Mouse (Mus musculus) MEL (cell line): ENCODE measurements around the gene Smtn. TPM values are rescaled to one million over a fixed set of nuclear protein-coding genes. Genes with fewer than 3 reads are reported as not detected.

Experiments used
- DNase-seq: peaks from one replicate; pipeline ENCODE4 v3.0.0; 2011; ENCODE audit warnings: low read depth, low spot score
- H3K27ac ChIP-seq: 2 replicates; pipeline ENCODE4 v1.5.1; 2012; ENCODE audit warnings: low read depth, mild to moderate bottlenecking, control low read depth, low read length, moderate library complexity; ENCODE audit not compliant: control insufficient read depth
- H3K27me3 ChIP-seq, 2 experiments: fragments of 150-350 bp in 1 of 2; sonication (generic) in 1 of 2; 2 replicates each; pipeline ENCODE4 v1.6.1; 2012; ENCODE audit warnings: low read length in 2 of 2, mild to moderate bottlenecking in 2 of 2, improper control_type of control experiment in 1 of 2, moderate library complexity in 1 of 2; ENCODE audit not compliant: insufficient read depth in 2 of 2, control insufficient read depth in 1 of 2
- H3K36me3 ChIP-seq, 2 experiments: 2 replicates each; pipeline ENCODE4 v1.6.1; 2012 to 2014; ENCODE audit warnings: low read length in 2 of 2, improper control_type of control experiment in 1 of 2, inconsistent platforms in 1 of 2, mild to moderate bottlenecking in 1 of 2; ENCODE audit not compliant: insufficient read depth in 2 of 2, control insufficient read depth in 1 of 2
- H3K4me1 ChIP-seq, 2 experiments: fragments of 150-350 bp in 1 of 2; sonication (generic) in 1 of 2; 2 replicates each; pipeline ENCODE4 v1.6.1; 2012; ENCODE audit warnings: low read length in 2 of 2, improper control_type of control experiment in 1 of 2, mild to moderate bottlenecking in 1 of 2; ENCODE audit not compliant: insufficient read depth in 2 of 2, control insufficient read depth in 1 of 2
- H3K4me3 ChIP-seq, 2 experiments: fragments of 150-350 bp in 1 of 2; sonication (generic) in 1 of 2; 2 replicates each; pipeline ENCODE4 v1.5.1; 2012; ENCODE audit warnings: low read depth in 2 of 2, low read length in 2 of 2, mild to moderate bottlenecking in 2 of 2, moderate library complexity in 2 of 2, control low read depth in 1 of 2, improper control_type of control experiment in 1 of 2; ENCODE audit not compliant: control insufficient read depth in 1 of 2, insufficient read depth in 1 of 2
- H3K79me2 ChIP-seq: 2 replicates; pipeline ENCODE4 v1.6.1; 2012; ENCODE audit warnings: mild to moderate bottlenecking, low read length, moderate library complexity; ENCODE audit not compliant: control insufficient read depth, poor library complexity, insufficient read depth
- H3K9ac ChIP-seq: 2 replicates; pipeline ENCODE4 v1.6.1; 2012; ENCODE audit warnings: low read depth, mild to moderate bottlenecking, control low read depth, low read length, moderate library complexity; ENCODE audit not compliant: control insufficient read depth, poor library complexity, severe bottlenecking
- H3K9me3 ChIP-seq: fragments of 150-350 bp; sonication (generic); replicated peaks from 2 replicates; pipeline ENCODE4 v1.6.1; 2012; ENCODE audit warnings: mild to moderate bottlenecking, low read length, improper control_type of control experiment, moderate library complexity; ENCODE audit not compliant: insufficient read depth
- BHLHE40 ChIP-seq: IDR thresholded peaks from 2 replicates; pipeline ENCODE4 v1.6.1; 2012; ENCODE audit warnings: low read depth, mild to moderate bottlenecking, inconsistent platforms, low read length, improper control_type of control experiment, borderline replicate concordance
- CTCF ChIP-seq, 3 experiments: IDR thresholded peaks in 2 of 3; conservative IDR thresholded peaks in 1 of 3; 2 replicates each; pipeline ENCODE4 v1.5.1; 2011 to 2012; ENCODE audit warnings: low read length in 3 of 3, low read depth in 2 of 3, mild to moderate bottlenecking in 2 of 3, improper control_type of control experiment in 1 of 3, inconsistent platforms in 1 of 3, mixed read lengths in 1 of 3, moderate library complexity in 1 of 3; ENCODE audit not compliant: control insufficient read depth in 1 of 3, insufficient read depth in 1 of 3, poor library complexity in 1 of 3, severe bottlenecking in 1 of 3
- E2F4 ChIP-seq: IDR thresholded peaks from 2 replicates; pipeline ENCODE4 v1.6.1; 2011; ENCODE audit warnings: low read depth, low read length, improper control_type of control experiment, borderline replicate concordance
- ELF1 ChIP-seq: IDR thresholded peaks from 2 replicates; pipeline ENCODE4 v1.6.1; 2014; ENCODE audit warnings: low read depth, mild to moderate bottlenecking, inconsistent platforms, low read length, improper control_type of control experiment, moderate library complexity
- GATA1 ChIP-seq: IDR thresholded peaks from 2 replicates; pipeline ENCODE4 v1.6.1; 2011; ENCODE audit warnings: low read depth, low read length, improper control_type of control experiment
- JUND ChIP-seq: IDR thresholded peaks from 2 replicates; pipeline ENCODE4 v1.6.1; 2011; ENCODE audit warnings: low read depth, mild to moderate bottlenecking, improper control_type of control experiment, low read length
- MXI1 ChIP-seq: IDR thresholded peaks from 2 replicates; pipeline ENCODE4 v1.6.1; 2011; ENCODE audit warnings: mild to moderate bottlenecking, low read depth, low read length, improper control_type of control experiment
- MYC ChIP-seq: IDR thresholded peaks from 2 replicates; pipeline ENCODE4 v1.6.1; 2011; ENCODE audit warnings: low read depth, mild to moderate bottlenecking, low read length, improper control_type of control experiment, moderate library complexity
- NELFE ChIP-seq: IDR thresholded peaks from 2 replicates; pipeline ENCODE4 v1.6.1; 2011; ENCODE audit warnings: low read depth, low read length, improper control_type of control experiment
- NRF1 ChIP-seq: IDR thresholded peaks from 2 replicates; pipeline ENCODE4 v1.6.1; 2014; ENCODE audit warnings: low read depth, mild to moderate bottlenecking, inconsistent platforms, low read length, improper control_type of control experiment, moderate library complexity; ENCODE audit not compliant: poor library complexity, insufficient read depth, severe bottlenecking
- POLR2A ChIP-seq, 2 experiments: IDR thresholded peaks; 2 replicates each; pipeline ENCODE4 v1.6.1; 2011 to 2012; ENCODE audit warnings: low read length in 2 of 2, mild to moderate bottlenecking in 2 of 2, control low read depth in 1 of 2, improper control_type of control experiment in 1 of 2, low read depth in 1 of 2, moderate library complexity in 1 of 2; ENCODE audit not compliant: control insufficient read depth in 1 of 2, insufficient read depth in 1 of 2, poor library complexity in 1 of 2
- POLR2AphosphoS2 ChIP-seq: IDR thresholded peaks from 2 replicates; pipeline ENCODE4 v1.6.1; 2011; ENCODE audit warnings: low read length, improper control_type of control experiment
- RCOR1 ChIP-seq: IDR thresholded peaks from 2 replicates; pipeline ENCODE4 v1.6.1; 2012; ENCODE audit warnings: low read depth, mild to moderate bottlenecking, inconsistent platforms, low read length, improper control_type of control experiment
- SIN3A ChIP-seq: IDR thresholded peaks from 2 replicates; pipeline ENCODE4 v1.6.1; 2012; ENCODE audit warnings: low read length, improper control_type of control experiment, inconsistent platforms
- TBP ChIP-seq: IDR thresholded peaks from 2 replicates; pipeline ENCODE4 v1.8.0; 2011; ENCODE audit warnings: low read depth, low read length, improper control_type of control experiment
- TCF12 ChIP-seq: IDR thresholded peaks from 2 replicates; pipeline ENCODE4 v1.6.1; 2014; ENCODE audit warnings: low read depth, mild to moderate bottlenecking, inconsistent platforms, low read length, improper control_type of control experiment, moderate library complexity
- UBTF ChIP-seq: IDR thresholded peaks from 2 replicates; pipeline ENCODE4 v1.6.1; 2012; ENCODE audit warnings: low read depth, mild to moderate bottlenecking, inconsistent platforms, low read length, improper control_type of control experiment, moderate library complexity, borderline replicate concordance; ENCODE audit not compliant: insufficient read depth
- USF2 ChIP-seq, 2 experiments: IDR thresholded peaks; 2 replicates each; pipeline ENCODE4 v1.6.1; 2011 to 2012; ENCODE audit warnings: improper control_type of control experiment in 2 of 2, low read length in 2 of 2, borderline replicate concordance in 1 of 2, inconsistent platforms in 1 of 2, low read depth in 1 of 2, mild to moderate bottlenecking in 1 of 2; ENCODE audit not compliant: insufficient read depth in 1 of 2
- ZC3H11A ChIP-seq: IDR thresholded peaks from 2 replicates; pipeline ENCODE4 v1.6.1; 2012; ENCODE audit warnings: low read depth, mild to moderate bottlenecking, inconsistent platforms, low read length, improper control_type of control experiment
- ZMIZ1 ChIP-seq: IDR thresholded peaks from 2 replicates; pipeline ENCODE4 v1.6.1; 2012; ENCODE audit warnings: low read depth, mild to moderate bottlenecking, inconsistent platforms, low read length, improper control_type of control experiment, moderate library complexity
- polyA plus RNA-seq, 2 experiments: library from polyadenylated mRNA; stranded (reverse) in 1 of 2; unstranded in 1 of 2; fragments of >175 nt in 1 of 2; fragments of >200 nt in 1 of 2; gene quantifications; 2 replicates each; pipeline versions ENCODE4 v1.2.1 to v1.2.4; 2012; ENCODE audit warnings: low replicate concordance in 2 of 2, low read depth in 1 of 2; ENCODE audit not compliant: insufficient read length in 2 of 2, insufficient read depth in 1 of 2, missing spikeins in 1 of 2
- total RNA-seq: library from RNA; depleted of rRNA; stranded (reverse); fragments of 300-350 nt; gene quantifications from 2 replicates; pipeline ENCODE4 v1.2.3, GENCODE M21; 2012

Smtn gene
- total and polyA plus RNA-seq, 3 experiments = 203 to 370 TPM; not detected in 1

DNA sequence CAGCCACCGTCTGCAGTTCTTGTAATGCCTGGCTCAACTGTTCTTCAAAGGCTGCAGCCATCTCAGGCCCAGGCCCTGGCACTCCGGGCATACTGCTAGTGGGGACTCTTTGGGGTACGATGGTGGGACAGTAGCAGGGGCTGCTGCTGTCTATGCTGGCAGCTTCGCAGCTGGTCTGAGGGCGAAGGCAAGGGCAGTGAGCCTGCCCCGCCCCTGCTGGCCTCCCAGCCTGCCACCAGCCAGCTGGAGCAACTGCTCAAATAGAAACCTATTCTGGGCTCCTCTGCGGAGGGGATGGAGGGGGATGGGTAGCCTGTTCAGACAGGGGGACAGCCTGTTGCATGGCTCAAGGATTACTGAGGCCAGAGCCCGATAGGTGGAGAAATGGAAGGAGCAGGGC, 12.6 kb downstream of the Smtn start:
- Histone ChIP-seq H3K36me3 (peaks cover 11 to 15% of the 10 kb centered on the region in 2 experiments; a peak in 3 of 4 replicates), H3K9ac (no peak overlapping the region), H3K79me2 (peaks cover 26% of the 10 kb centered on the region), H3K9me3 (no peaks in the 10 kb centered on the region), H3K4me3 (no peak overlapping the region), H3K27me3 (no peaks in the 10 kb centered on the region), H3K4me1 (peaks cover 0 to 16% of the 10 kb centered on the region in 2 experiments; a peak in 3 of 4 replicates), H3K27ac (no peak overlapping the region)
- no peak for TF ChIP-seq ELF1
- no peak for TF ChIP-seq POLR2AphosphoS2
- TF ChIP-seq BHLHE40 = no peak
- no peak for TF ChIP-seq ZC3H11A
- TF ChIP-seq USF2 (IDR thresholded peaks at IDR 0.05; ENCODE audit: borderline replicate concordance in 1 of 2, insufficient read depth in 1 of 2, low read depth in 1 of 2, low read length in 2 of 2) = no peak
- TF ChIP-seq SIN3A = no peak
- TF ChIP-seq NELFE = no peak
- DNase-seq = no peak

DNA sequence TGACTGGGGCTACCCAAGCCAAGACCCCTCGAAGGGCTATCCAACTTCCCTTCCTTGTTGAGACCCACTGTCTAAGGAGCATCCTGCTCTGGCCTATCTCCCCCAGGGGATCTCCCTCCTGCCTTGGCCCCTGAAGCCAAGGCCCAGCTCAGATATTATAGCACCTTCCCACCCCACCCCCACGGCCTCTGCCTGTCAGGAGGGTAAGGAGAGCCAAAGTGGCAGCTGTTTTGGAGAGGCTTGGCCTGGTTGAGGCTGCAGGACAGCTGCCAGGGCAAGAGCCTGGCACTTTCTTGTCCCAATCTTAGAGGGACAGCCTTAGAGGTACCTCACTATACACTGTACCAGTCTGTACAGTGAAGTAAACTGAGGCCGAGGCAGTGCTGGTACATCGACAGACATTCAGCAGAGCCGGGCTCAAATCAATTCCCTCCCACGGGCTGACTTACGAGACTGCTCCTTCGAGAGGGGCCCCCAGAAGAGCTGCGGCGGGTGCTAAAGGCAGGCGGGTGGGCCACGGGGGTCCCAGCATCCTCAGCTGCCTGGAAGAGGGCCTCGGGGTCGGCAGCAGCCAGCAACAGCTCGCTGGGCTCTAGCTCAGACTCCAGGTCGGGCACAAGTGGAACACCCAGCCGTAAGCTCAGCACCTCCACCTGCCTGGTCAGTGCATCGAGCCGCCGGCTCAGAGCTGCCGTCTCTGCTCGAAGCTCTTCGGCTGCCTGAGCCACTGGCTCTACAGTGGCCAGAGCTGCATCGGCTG, 13.3 kb downstream of the Smtn start:
- no peak for DNase-seq
- Histone ChIP-seq H3K27ac (no peak overlapping the region), H3K79me2 (peaks cover 26% of the 10 kb centered on the region), H3K9ac (no peak overlapping the region), H3K4me3 (no peak overlapping the region), H3K27me3 (no peaks in the 10 kb centered on the region), H3K9me3 (no peaks in the 10 kb centered on the region), H3K36me3 (peaks cover 13 to 17% of the 10 kb centered on the region in 2 experiments; a peak in 3 of 4 replicates), H3K4me1 (peaks cover 0 to 22% of the 10 kb centered on the region in 2 experiments; a peak in 3 of 4 replicates)
- TF ChIP-seq ZMIZ1 = no peak
- TF ChIP-seq TBP = no peak
- TF ChIP-seq, all 39 proteins: peak for 0

- TF ChIP-seq UBTF (no peak), TCF12 (no peak), E2F4 (no peak), NRF1 (no peak), POLR2A (IDR thresholded peaks at IDR 0.05; ENCODE audit: control insufficient read depth in 1 of 2, insufficient read depth in 1 of 2, low read depth in 1 of 2, low read length in 2 of 2, poor library complexity in 1 of 2) (no peak), ELF1 (no peak), MYC (no peak), MXI1 (no peak), GATA1 (no peak), RCOR1 (no peak), USF2 (IDR thresholded peaks at IDR 0.05; ENCODE audit: borderline replicate concordance in 1 of 2, insufficient read depth in 1 of 2, low read depth in 1 of 2, low read length in 2 of 2) (no peak), NELFE (no peak), JUND (no peak), CTCF (IDR thresholded peaks at IDR 0.05 in 2 of 3, conservative IDR thresholded peaks at IDR 0.05 in 1 of 3; ENCODE audit: control insufficient read depth in 1 of 3, insufficient read depth in 1 of 3, low read depth in 2 of 3, low read length in 3 of 3, poor library complexity in 1 of 3, severe bottlenecking in 1 of 3) (no peak)
- H3K4me3 ChIP-seq = no peak overlapping the region
- H3K9me3 ChIP-seq = no peaks in the 10 kb centered on the region
- DNase-seq = no peak
- peaks cover 14 to 17% of the 10 kb centered on the region in 2 experiments; a peak in 3 of 4 replicates for H3K36me3 ChIP-seq
- no peak overlapping the region for H3K27ac ChIP-seq
- H3K79me2 ChIP-seq = peaks cover 26% of the 10 kb centered on the region
- peaks cover 0 to 23% of the 10 kb centered on the region in 2 experiments; a peak in 3 of 4 replicates for H3K4me1 ChIP-seq
- H3K27me3 ChIP-seq = no peaks in the 10 kb centered on the region
- peak overlapping the region; percentile 84; the same call in 1 of the 2 replicates for H3K9ac ChIP-seq
These were observed 14.2 kb downstream of the Smtn start for GRCm38 (mm10) chr11:3526207-3526606.
